Mouse (Mus musculus): ENCODE results near the gene Tacc2.

- TF ChIP-seq POLR2A (IDR thresholded peaks at IDR 0.05; ENCODE audit: extremely low read depth, insufficient read depth, low read length) (no peak), CTCF (IDR thresholded peaks at IDR 0.05; ENCODE audit: low read depth, low read length) (no peak)
These were observed 18.6 kb upstream of the Tacc2 start for GRCm38 (mm10) chr7:130558592-130558991.

Measured in liver, adult 2 months (tissue).